Mouse (Mus musculus): Measurements from ENCODE around the gene Dnm3. TPM values are rescaled to one million over a fixed set of nuclear protein-coding genes. Genes with fewer than 3 reads are reported as not detected.

Gene Dnm3
- polyA plus RNA-seq, 1 experiment from 2014 or later: 8.3 TPM

DNA sequence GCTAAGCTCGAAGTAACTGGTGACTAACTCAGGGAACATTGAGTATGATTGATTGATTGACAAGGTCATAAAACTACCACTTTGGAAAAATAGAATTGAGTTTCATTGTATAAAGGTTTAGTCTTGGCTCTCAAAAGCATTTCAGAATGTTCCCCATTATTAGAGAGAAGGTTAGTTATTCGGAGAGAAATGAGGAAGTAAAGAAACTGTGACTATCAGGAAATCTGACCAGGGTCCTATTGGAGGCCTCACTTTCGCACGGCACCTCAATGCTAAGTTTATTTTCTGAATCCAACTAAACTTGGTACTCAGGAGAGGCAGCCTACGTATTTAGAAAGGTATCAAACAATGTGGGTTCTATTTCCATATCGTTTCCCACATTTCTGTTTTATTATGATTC, 27.8 kb upstream of the Dnm3 start:
- WGBS: 74% methylated on average over 6 of the region's 6 CpGs
- Histone ChIP-seq H3K4me3 (replicated peaks; ENCODE audit: low read depth, low read length) (no peak overlapping the region), H3K27me3 (ENCODE audit: insufficient read depth, low read length) (no peaks in the 10 kb centered on the region), H3K9ac (ENCODE audit: low read depth, low read length) (no peak overlapping the region), H3K36me3 (ENCODE audit: insufficient read depth, low read length) (no peaks in the 10 kb centered on the region), H3K4me1 (replicated peaks; ENCODE audit: insufficient read depth, low read length) (no peaks in the 10 kb centered on the region), H3K9me3 (replicated peaks; ENCODE audit: low read length) (no peaks in the 10 kb centered on the region), H3K4me2 (ENCODE audit: low read length) (no peak overlapping the region), H3K27ac (no peak overlapping the region)
- DNase-seq (ENCODE audit: low spot score) (no peak), ATAC-seq (replicated peaks; ENCODE audit: low FRiP score, low read depth) (no peak)
- no peak for TF ChIP-seq CTCF (IDR thresholded peaks at IDR 0.05; ENCODE audit: low read depth)

DNA sequence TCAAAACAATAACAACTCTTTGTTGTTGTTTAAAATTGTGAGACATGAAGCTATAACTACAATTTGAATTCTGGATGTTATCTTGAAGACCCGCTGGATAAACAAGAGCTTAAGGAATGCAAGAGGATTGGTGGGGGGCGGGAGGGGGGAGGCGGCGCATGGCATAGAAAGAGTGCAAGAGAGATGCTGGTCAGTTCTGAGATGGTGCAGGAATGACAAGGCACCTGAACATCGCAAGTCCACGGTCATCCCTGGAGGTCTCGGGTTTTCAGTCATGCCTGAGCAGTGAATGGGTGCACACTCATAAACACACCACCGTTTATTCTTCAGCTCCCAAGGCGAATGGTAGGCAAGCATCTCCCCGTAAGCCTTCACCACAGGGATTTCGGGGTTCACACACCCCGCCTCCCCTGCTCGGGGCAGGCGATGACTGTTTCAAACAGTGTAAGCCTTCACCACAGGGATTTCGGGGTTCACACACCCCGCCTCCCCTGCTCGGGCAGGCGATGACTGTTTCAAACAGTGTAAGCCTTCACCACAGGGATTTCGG, 1.2 kb downstream of the Dnm3 start:
- H3K9me3 ChIP-seq (replicated peaks; ENCODE audit: low read length): no peaks in the 10 kb centered on the region
- H3K4me1 ChIP-seq (replicated peaks; ENCODE audit: insufficient read depth, low read length): no peaks in the 10 kb centered on the region
- H3K9ac ChIP-seq (ENCODE audit: low read depth, low read length): peak overlapping the region; percentile 51
- no peak overlapping the region for H3K27ac ChIP-seq
- H3K4me3 ChIP-seq (replicated peaks; ENCODE audit: low read depth, low read length): peak overlapping the region; percentile 66
- no peaks in the 10 kb centered on the region for H3K36me3 ChIP-seq (ENCODE audit: insufficient read depth, low read length)
- 0 out of 2 replicates have a peak, but pooled peaks cover 3% of the 10 kb centered on the region for H3K27me3 ChIP-seq (ENCODE audit: insufficient read depth, low read length)
- ATAC-seq (replicated peaks; ENCODE audit: low FRiP score, low read depth) (no peak), DNase-seq (ENCODE audit: low spot score) (no peak)
- no peak for TF ChIP-seq CTCF (IDR thresholded peaks at IDR 0.05; ENCODE audit: low read depth)
- 3% methylated on average over 19 of the region's 19 CpGs for WGBS
- peak overlapping the region; percentile 97 for H3K4me2 ChIP-seq (ENCODE audit: low read length)

DNA sequence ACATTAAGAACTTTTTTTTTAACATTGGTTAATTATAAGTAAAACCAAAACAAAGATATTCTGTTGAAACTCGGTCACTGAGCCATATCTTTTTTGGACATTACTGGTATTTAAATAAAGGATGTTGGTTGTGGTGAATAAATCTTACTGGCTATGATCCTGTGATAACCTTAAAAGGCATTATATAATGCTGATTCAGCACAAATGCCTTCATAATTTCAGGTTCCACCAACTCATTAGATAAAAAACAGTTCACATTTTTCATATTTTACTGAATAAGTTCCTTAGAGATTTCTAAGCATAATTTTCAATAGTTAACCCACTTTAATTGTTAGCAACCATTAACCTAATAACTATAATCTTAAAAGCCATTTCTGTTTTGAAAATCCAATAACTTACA, 4.9 kb downstream of the Dnm3 start:
- DNase-seq (ENCODE audit: low spot score): no peak
- H3K27ac ChIP-seq: no peak overlapping the region

DNA sequence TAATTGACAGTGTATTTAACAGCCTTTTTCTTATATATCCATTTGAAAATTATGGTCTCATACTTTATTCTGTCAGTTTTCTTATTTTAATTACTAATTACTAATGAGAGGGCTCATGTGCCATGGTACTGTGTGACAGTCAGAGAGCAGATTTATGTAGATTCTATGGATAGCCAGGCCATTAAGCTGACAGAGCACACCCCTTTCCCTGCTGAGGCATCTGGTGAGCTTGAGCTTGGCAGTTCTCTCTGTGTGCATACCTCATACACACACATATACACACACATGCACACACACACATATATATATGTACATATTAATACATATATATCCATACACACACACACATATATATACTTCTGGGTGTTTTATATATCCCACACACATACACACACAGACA, 6.7 kb downstream of the Dnm3 start:
- no peak for ATAC-seq (replicated peaks; ENCODE audit: low FRiP score, low read depth)
- H3K27ac ChIP-seq: no peak overlapping the region
- no peaks in the 10 kb centered on the region for H3K4me1 ChIP-seq (replicated peaks; ENCODE audit: insufficient read depth, low read length)
- DNase-seq (ENCODE audit: low spot score): no peak
- no peak overlapping the region for H3K9ac ChIP-seq (ENCODE audit: low read depth, low read length)
- no peaks in the 10 kb centered on the region for H3K9me3 ChIP-seq (replicated peaks; ENCODE audit: low read length)
- TF ChIP-seq CTCF (IDR thresholded peaks at IDR 0.05; ENCODE audit: low read depth): no peak
- no peak overlapping the region for H3K4me3 ChIP-seq (replicated peaks; ENCODE audit: low read depth, low read length)
- H3K27me3 ChIP-seq (ENCODE audit: insufficient read depth, low read length): 0 out of 2 replicates have a peak, but pooled peaks cover 3% of the 10 kb centered on the region
- no peaks in the 10 kb centered on the region for H3K36me3 ChIP-seq (ENCODE audit: insufficient read depth, low read length)
- no peak overlapping the region for H3K4me2 ChIP-seq (ENCODE audit: low read length)

More for the DNA sequence above, 4.9 kb downstream of the Dnm3 start:
- WGBS: 58% methylated on average over 1 of the region's 1 CpGs
- no peaks in the 10 kb centered on the region for H3K36me3 ChIP-seq (ENCODE audit: insufficient read depth, low read length)
- H3K9ac ChIP-seq (ENCODE audit: low read depth, low read length): no peak overlapping the region
- ATAC-seq (replicated peaks; ENCODE audit: low FRiP score, low read depth): no peak
- 0 out of 2 replicates have a peak, but pooled peaks cover 3% of the 10 kb centered on the region for H3K27me3 ChIP-seq (ENCODE audit: insufficient read depth, low read length)
- no peaks in the 10 kb centered on the region for H3K4me1 ChIP-seq (replicated peaks; ENCODE audit: insufficient read depth, low read length)
- H3K4me3 ChIP-seq (replicated peaks; ENCODE audit: low read depth, low read length): no peak overlapping the region
- H3K9me3 ChIP-seq (replicated peaks; ENCODE audit: low read length): no peaks in the 10 kb centered on the region
- no peak overlapping the region for H3K4me2 ChIP-seq (ENCODE audit: low read length)
- TF ChIP-seq CTCF (IDR thresholded peaks at IDR 0.05; ENCODE audit: low read depth): no peak

- Histone ChIP-seq H3K27ac (no peak overlapping the region), H3K27me3 (ENCODE audit: insufficient read depth, low read length) (no peaks in the 10 kb centered on the region), H3K4me1 (replicated peaks; ENCODE audit: insufficient read depth, low read length) (no peaks in the 10 kb centered on the region), H3K9me3 (replicated peaks; ENCODE audit: low read length) (no peaks in the 10 kb centered on the region), H3K36me3 (ENCODE audit: insufficient read depth, low read length) (no peaks in the 10 kb centered on the region), H3K9ac (ENCODE audit: low read depth, low read length) (no peak overlapping the region), H3K4me2 (ENCODE audit: low read length) (no peak overlapping the region), H3K4me3 (replicated peaks; ENCODE audit: low read depth, low read length) (no peak overlapping the region)
- ATAC-seq (replicated peaks; ENCODE audit: low FRiP score, low read depth) (no peak), DNase-seq (ENCODE audit: low spot score) (peak; percentile 53)
- 29% methylated on average over 2 of the region's 2 CpGs for WGBS
- no peak for TF ChIP-seq CTCF (IDR thresholded peaks at IDR 0.05; ENCODE audit: low read depth)
Measured at GRCm38 (mm10) chr1:162469752-162470280, 8.0 kb downstream of the Dnm3 start.

DNA sequence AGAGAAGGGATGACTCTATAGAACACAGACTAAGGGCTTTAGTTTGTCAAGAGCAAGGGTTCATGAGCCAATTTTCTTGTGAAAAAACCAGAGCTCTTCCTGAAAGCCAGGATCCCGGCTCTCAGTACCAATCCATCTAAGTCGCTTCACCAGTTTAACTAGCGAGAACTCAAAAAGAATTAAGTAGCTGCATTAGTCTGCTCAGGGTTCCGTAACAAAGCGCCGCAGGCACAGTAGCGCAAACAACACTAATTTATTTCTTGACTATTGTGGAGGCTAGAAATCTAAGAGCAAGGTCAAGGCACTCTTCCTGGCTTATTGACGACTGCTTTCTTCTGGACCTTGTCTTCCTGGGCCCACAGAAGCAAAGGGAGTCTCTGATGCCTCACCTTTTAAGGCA, 14.2 kb downstream of the Dnm3 start:
- H3K9me3 ChIP-seq (replicated peaks; ENCODE audit: low read length): no peaks in the 10 kb centered on the region
- no peak overlapping the region for H3K4me2 ChIP-seq (ENCODE audit: low read length)
- ATAC-seq (replicated peaks; ENCODE audit: low FRiP score, low read depth) (no peak), DNase-seq (ENCODE audit: low spot score) (peak; percentile 27)
- H3K9ac ChIP-seq (ENCODE audit: low read depth, low read length): no peak overlapping the region
- no peaks in the 10 kb centered on the region for H3K4me1 ChIP-seq (replicated peaks; ENCODE audit: insufficient read depth, low read length)
- no peaks in the 10 kb centered on the region for H3K27me3 ChIP-seq (ENCODE audit: insufficient read depth, low read length)
- H3K4me3 ChIP-seq (replicated peaks; ENCODE audit: low read depth, low read length): no peak overlapping the region
- WGBS: 61% methylated on average over 8 of the region's 8 CpGs
- no peak for TF ChIP-seq CTCF (IDR thresholded peaks at IDR 0.05; ENCODE audit: low read depth)
- no peaks in the 10 kb centered on the region for H3K36me3 ChIP-seq (ENCODE audit: insufficient read depth, low read length)
- H3K27ac ChIP-seq: no peak overlapping the region

- no peak overlapping the region for H3K27ac ChIP-seq
- H3K9me3 ChIP-seq (replicated peaks; ENCODE audit: low read length): no peaks in the 10 kb centered on the region
- WGBS: 88% methylated on average over 2 of the region's 2 CpGs
- H3K4me1 ChIP-seq (replicated peaks; ENCODE audit: insufficient read depth, low read length): no peaks in the 10 kb centered on the region
- H3K9ac ChIP-seq (ENCODE audit: low read depth, low read length): no peak overlapping the region
- no peak for DNase-seq (ENCODE audit: low spot score)
- TF ChIP-seq CTCF (IDR thresholded peaks at IDR 0.05; ENCODE audit: low read depth): no peak
- no peaks in the 10 kb centered on the region for H3K36me3 ChIP-seq (ENCODE audit: insufficient read depth, low read length)
- no peaks in the 10 kb centered on the region for H3K27me3 ChIP-seq (ENCODE audit: insufficient read depth, low read length)
- no peak for ATAC-seq (replicated peaks; ENCODE audit: low FRiP score, low read depth)
- H3K4me3 ChIP-seq (replicated peaks; ENCODE audit: low read depth, low read length): no peak overlapping the region
- H3K4me2 ChIP-seq (ENCODE audit: low read length): no peak overlapping the region
Measured at GRCm38 (mm10) chr1:162458711-162459110, 19.1 kb downstream of the Dnm3 start.

All from kidney, postnatal 0 days (tissue).